Mouse (Mus musculus) heart, postnatal 36 days (tissue): ENCODE results near the gene Cst3. TPM values are rescaled to one million over a fixed set of nuclear protein-coding genes. Genes with fewer than 3 reads are reported as not detected.
A peak's percentile ranks its signal among the peaks of the same experiment; 100 is the strongest.

Experiments
- DNase-seq, 2 experiments: peaks; one replicate each; pipeline ENCODE4 v3.0.0; 2021 to 2022
- intact Hi-C: fragments of 180-260 bp; cut with DNase I; formaldehyde crosslinking; loops from one replicate; pipeline ENCODE4 v1.15.1; 2025
- total RNA-seq, 2 experiments: library from RNA; stranded (reverse); gene quantifications; 2 replicates each; pipeline ENCODE4 v1.2.3; 2021

The Cst3 gene
- 1,000 to 10,000 TPM; 1,014 to 1,057 TPM for total RNA-seq

DNA sequence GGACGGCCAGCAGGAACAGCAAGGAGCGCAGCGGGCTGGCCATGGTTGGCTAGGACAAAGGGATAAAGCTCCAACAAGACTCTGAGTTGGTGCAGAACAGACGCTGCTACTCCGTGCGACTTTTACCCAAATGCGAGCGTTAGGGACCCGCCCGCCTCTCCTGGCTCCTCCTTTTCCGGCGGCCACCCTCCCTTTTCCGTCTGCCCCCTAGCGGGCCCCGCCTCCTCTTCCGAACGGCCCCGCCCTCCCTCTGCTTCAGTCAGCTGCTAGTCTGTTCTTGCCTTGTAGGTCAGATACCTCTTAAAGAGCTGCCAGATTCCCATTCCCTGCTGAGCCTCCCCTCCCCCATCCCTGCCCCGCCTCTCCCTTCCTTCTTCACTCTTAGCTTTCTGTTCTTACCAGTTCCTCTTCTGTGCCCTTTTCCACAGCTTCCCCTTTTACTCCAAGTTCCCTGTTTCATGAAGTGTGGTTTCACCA is at the start of gene Cst3:
TSS of gene Cst3 (minus strand) at position 358 of the 477 bp plus-strand sequence.
- DNase-seq, result peak; percentile 94 to 95
- intact Hi-C loops, result loop anchor here (2.0 to 10.0 kb wide), 4 partner anchors 15 to 1861 kb away; partner anchors contain the start of gene Xrn2

DNA sequence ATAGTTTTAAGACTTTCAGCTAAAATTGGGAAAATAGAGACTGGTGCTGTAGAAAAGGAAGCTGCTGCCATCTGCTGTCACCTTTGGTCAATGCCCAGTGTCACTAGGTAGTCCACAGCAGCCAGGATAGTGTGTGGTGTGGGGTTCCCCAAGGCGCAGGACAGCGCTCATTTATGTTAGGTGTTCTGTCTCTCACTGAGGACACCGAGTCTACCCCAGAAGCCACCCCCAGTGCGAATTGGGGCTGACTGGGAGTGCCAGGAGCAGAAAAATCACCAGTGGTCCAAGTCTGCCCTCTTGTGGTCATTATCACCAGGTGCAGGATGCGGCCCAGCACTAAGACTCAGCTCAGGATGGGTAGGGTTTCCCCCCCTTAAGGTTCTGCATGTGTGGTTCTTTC is 26.8 kb upstream of the Cst3 start:
- intact Hi-C loops, result loop anchor here (1.0 to 5.0 kb wide), 4 partner anchors 27 to 220 kb away; partner anchors contain the start of genes Cst3 and Gzf1
- DNase-seq, result peak; percentile 79

DNA sequence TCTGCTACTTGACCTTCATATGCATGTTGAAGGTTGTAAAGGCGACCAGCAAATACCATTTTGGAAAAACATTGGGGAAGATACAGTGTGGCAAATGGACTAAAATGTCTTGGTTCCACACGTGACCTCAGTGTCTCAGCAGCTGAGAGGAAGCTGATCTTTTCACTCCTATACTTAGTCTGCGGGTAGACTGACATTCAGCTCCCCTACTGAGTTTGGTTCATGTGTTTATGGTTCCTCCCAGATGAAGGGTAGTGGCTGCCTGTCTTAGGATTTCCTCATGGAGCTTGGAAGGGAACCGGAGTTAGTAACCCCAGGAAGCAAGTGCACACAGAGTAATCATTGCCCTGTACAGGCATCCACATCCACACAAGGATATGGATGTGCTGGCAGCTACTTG is 24.8 kb upstream of the Cst3 start:
- DNase-seq, result no peak
- intact Hi-C loops, result loop anchor here (5.0 kb wide), 1 partner anchor 218 kb away; the partner anchor contains the start of gene Gzf1

DNA sequence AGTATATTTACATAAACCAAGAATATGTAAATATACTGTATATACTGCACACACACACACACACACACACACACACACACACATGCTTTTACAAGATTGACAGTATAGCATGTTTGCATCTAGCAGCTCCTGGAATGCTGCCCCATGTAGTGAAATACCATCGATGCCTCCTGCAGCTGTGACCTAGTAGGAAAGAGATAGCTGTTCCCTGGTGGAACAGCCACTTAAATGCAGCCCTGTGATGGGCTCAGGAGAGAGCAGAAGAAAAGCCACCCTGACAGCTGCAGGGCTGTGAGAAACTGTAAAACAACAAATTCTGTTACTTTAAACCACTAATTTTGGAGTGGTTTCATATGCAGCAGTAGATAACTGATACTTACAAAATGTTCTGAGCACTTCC is 20.7 kb upstream of the Cst3 start:
- intact Hi-C loops, result no loop called here
- DNase-seq, result no peak

DNA sequence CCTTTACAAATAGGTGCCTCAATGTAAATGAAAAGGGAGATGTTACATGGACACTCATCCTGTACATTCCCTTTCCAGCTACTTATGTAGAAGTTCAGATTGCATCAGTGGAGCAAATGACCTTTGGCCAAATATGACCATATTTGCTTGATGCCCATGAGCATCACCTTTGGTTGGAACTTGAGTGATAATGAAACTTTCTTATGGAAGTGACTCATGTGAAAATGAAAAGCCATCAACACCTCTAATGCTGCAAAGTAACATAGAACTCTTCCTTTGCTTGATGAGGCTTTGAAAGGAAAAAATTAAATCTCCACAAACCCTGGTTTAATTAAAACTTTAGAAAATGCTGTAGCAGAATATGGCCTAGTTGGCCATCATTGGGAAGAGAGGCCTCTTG is 17.6 kb upstream of the Cst3 start:
- DNase-seq, result no peak
- intact Hi-C loops, result no loop called here

DNA sequence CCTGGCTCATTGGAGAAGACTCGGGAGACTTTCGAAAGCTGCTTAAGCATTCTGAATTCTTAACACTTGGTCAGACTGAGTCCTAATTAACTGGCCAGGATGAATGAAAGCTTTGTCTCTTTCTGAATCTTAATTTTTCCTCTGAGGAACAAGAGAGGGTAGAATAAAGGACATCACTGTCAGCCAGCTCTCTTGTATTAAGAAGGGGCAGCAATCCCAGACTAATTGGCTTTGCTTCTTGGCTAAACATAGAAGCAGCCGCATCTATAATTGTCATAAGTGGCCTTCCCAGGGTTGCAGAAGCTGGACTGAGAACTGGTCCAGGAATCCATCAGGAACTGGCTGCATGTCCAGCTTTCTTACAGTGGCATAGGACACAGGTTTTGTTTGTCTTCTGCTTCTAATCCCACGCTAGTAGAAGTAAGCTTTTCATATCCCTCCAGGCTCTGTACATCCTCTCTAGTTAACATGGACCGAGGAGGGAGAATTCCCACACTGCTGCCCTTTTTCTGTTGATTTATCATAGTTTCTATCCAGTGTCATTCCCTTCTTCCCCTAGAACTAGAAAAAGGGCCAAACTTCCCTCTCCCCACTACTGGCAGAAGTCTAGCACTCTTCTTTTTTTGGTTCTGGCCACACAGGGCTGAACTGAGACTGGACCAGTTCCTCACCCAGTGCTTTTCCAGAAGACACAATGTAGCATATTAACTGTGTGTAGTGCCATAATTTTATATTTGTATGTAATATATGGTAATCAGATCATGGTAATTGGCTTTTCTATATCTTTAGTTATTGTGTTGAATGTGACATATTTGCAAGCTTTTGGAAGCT is 14.7 kb upstream of the Cst3 start:
- intact Hi-C loops, result loop anchor here (2.0 kb wide), 1 partner anchor 15 kb away; the partner anchor contains the start of gene Cst3
- peak; percentile 26 to 52 for DNase-seq

DNA sequence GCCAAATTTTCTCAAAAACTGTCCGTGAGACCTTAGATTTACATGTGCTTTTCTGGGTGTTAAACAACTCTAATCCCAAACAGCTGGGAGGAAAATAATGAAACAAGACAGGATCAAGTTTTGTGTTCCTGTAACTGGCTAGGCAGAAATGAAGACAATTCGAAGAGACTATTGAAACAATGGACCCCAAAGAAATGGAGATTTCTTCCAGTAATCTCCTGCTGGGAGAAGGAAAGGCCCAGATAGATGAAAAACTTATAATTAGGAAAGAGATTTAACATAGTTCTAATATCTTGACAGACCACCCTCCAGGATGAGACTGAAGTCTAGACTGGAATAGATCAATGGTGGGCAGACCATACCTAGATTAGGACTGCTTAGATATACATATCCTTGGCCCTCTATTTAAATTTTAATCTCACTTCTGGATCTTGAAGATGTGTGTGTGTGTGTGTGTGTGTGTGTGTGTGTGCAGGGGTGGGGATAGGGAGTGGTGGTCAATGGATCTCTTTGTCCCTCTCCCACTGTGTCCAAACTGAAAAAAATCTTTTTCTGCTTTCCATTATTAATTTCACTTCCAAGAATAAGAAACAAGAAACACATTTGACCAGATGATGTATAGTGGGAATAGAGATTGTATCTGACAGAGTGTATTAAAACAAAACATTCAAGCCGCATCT is 14.0 kb upstream of the Cst3 start:
- intact Hi-C loops, result loop anchor here (2.0 kb wide), 1 partner anchor 15 kb away; the partner anchor contains the start of gene Cst3
- DNase-seq, result no peak

DNA sequence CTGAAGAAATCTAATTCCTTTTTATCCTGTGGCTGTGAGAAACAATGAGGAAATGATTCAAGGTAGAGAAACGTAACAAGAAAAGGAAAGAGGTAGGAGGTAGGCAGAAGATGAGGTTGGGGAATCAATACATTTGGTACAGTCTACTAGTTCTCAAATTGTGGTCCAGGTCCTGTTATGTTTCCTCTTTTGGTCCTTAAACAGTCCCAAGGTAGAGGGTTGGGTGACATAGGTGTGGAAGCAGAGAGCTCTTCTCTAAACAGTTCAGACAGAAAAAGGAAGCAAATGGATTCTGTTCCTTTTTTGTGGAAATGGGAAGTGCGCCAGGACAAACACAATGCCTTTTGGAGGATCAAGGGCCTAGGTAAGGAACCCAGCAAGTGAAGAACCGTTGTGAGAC is 13.4 kb upstream of the Cst3 start:
- intact Hi-C loops, result no loop called here

DNA sequence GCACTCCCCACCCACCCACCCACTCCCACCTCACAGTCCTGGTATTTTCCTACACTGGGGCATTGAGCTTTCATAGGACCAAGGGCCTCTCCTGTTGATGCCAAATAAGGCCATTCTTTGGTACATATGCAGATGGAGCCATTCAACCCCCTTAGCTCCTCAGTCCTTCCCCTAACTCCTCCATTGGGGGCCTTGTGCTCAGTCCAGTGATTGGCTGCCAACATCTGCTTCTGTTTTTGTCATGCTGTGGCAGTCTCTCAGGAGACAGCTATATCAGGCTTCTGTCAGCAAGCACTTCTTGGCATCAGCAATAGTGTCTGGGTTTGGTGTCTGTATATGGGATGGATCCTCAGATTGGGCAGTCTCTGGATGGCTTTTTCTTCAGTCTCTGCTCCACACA is 9.2 kb upstream of the Cst3 start:
- DNase-seq, result no peak
- intact Hi-C loops, result no loop called here

More for the DNA sequence above, 13.4 kb upstream of the Cst3 start:
- no peak for DNase-seq

DNA sequence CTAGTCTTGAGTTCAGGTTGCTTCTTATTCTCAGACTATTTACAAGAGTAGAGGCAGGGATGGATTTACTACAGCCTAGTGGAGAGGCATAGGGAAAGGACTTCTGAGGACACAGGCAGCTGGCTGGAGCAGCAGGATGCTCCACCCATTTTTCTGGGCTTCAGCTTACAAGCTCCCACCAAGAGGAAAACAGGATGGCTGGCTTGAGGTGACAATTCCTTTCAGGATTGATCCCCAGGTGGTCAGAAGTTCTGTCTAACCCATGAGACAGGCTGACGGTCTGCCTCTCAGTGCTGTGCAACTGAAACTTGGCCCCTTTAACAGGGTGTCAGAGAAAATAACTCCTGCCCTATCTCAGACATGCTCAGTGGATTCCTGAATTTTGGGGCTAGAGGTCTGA is 3.7 kb upstream of the Cst3 start:
- peak in 1 of 2 experiments; percentile 56 for DNase-seq
- intact Hi-C loops, result loop anchor here (10.0 kb wide), 1 partner anchor 1864 kb away; the partner anchor contains the start of gene Xrn2

DNA sequence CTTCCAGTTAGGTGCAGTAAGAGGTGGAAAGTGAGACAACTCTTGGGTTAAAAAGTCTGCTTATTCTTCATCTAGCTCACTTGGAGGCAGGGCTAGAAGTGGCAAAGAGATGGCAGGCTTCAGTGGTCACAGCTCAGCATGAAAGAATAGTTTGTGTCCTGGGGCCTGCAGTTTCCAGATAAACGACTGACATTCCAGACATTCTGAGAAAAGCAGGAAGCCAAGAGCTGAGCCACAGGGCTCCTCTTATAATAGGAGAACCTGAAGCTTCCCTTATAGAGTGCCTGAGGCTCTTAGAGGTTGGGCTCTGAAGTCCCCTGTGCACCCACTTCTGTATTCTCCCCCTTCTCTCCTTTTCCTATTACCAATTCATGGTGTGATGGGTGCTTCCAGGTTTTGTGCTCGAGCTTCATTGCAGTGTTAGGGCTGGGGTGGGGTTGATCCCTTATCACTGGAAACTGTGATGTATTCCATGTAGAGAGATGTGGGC is 3.2 kb upstream of the Cst3 start:
- intact Hi-C loops, result loop anchor here (10.0 kb wide), 1 partner anchor 1864 kb away; the partner anchor contains the start of gene Xrn2

DNA sequence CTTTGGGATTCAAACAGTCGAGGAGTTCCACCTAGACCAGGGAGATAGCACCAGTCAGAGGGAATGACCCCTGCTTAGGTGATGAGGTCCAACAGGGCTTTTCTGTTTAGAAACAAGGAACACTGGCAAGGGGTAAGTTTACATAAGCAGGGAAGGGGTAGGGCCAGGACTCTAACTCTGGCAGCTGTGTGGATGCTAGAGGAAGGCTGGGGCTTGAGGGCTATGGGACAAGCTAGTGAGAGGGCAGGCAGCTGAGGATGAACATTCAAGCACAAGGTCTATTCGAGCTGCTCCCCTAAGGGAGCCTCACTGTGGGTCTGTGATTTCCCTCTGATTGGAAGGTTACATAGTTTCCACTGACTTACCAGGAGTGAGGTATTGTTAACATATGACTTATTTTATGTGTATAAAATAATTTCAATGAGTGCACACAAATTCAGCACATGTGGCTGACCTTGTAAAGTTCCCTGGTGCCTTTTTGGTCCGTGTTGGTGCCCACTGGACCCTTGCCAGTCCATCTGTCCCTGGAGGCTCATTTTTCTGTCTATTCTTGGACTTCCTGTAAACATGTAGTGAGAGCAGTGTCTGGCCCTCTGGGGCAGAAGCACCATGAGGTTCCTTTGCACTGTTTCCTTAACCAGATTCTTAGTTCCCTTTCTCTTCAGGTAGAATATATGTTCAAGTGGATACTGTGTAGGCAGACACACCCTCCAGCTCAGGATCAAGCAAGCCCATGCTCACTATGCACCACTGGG is 1.7 kb upstream of the Cst3 start:
- DNase-seq, result peak; percentile 66 to 68
- intact Hi-C loops, result loop anchor here (10.0 kb wide), 1 partner anchor 1862 kb away; the partner anchor contains the start of gene Xrn2

More for the DNA sequence above, 3.2 kb upstream of the Cst3 start:
- DNase-seq, result no peak

DNA sequence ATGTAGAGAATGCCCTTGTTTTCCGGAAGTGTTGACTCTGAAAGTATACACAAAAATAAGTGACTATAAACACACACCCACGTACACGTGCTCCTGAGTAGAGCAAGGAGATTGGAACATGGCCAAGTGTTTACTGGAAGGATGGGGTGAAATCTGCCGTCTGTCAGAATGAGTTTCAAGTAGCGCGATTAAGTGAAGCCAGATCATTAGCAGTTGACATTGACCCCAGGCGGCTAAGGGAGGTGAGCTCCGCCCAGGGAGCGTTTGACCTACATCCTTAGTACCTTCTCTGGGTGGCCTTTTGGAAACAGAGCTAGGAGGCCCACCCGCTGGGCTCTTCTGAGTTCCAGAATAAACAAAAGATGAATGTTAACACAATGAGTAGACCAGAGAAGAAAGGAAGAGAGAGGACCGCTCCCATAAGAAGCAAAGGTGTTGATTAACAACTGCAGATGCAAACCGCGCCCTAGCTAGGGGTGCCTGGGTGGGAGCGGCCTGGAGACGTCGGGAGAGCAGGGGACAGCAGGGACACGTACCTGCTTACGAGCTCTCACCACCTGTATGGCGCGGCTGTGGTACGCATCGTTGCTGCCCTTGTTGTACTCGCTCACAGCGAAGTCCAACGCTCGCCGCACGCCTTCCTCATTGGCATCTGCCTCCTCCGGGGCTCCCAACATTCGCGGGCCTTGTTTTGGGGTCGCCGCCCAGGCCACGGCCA is 716 bp downstream of the Cst3 start:
- DNase-seq, result no peak
- intact Hi-C loops, result loop anchor here (2.0 to 10.0 kb wide), 4 partner anchors 16 to 1860 kb away; partner anchors contain the start of gene Xrn2

DNA sequence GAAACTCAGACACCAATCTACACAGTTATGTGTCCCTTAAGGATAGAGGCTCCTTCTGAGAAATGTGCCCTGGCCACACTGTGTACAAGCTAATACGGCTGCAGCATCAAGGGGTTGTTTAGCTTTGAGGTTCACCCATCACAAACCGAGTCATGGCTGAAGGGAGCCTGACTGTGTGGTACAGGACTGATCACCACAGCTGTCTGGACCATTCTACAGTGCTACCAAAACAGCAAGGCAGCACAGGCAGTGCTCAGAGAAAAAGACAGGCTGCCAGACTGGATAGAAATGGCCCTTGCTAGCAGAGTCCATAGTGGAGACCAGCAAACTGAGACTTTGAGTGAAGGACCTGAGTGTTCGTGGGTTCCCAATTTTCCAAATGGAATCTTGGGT is 1.3 kb downstream of the Cst3 start:
- intact Hi-C loops, result loop anchor here (2.0 to 10.0 kb wide), 4 partner anchors 17 to 1859 kb away; partner anchors contain the start of gene Xrn2

DNA sequence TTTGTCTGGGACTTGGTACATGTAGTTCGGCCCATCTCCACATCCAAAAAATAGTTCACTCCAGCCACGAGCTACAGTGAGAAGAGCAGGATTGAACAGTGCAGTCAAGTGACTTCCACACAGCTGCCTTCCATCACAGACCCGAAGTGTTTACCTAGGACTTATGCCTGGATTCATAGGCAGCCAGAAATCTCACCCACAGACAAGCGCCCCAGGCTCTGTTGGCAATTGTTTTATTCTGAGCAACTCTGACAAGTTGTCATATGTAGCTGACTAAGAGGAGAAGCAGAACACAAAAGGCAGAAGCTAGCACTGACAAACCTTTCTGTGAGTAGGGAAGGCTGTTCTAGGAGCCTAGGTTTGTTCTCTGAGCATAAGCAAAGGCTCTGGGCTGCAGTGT is 2.6 kb downstream of the Cst3 start:
- no peak for DNase-seq
- intact Hi-C loops, result loop anchor here (1.0 to 10.0 kb wide), 2 partner anchors 22 to 1858 kb away; partner anchors contain the start of gene Xrn2

More for the DNA sequence above, 1.3 kb downstream of the Cst3 start:
- no peak for DNase-seq

DNA sequence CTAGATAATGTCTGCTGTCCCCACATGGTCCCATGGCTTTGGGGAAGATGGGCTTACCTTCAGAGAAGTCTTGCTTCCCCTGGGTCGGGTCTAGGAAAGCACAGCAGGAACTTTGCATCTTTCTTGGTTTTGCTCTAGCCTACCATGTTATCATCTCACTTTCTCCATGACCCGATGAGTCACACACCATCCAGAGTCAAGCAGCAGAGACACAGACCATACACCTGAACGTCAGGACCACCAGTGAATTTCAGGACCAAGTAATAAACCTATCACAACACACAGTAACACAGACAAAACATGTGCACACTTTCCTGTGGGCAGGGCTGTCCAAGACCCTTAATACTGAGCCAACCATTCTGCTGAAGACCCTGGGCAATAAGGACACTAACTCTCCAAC is 5.0 kb downstream of the Cst3 start:
- intact Hi-C loops, result loop anchor here (10.0 kb wide), 1 partner anchor 1856 kb away; the partner anchor contains the start of gene Xrn2
- no peak for DNase-seq

DNA sequence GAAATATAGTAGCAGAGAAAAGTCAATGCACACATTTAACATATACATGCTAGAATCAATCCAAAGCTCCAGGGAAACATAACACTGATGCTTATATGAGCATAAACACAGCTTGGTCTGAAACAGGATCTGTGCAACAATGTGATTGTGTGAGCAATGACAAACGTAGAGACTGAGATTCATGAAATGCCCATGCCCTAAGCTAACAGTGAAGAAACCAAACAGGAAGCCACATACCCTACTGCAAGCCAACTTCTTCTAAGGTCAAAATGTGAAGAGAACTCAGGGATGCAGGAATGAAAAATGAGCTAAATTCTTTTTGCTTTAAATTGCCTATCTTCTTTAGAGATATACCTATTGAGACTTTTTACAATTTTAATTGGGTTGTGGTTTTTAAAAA is 6.5 kb downstream of the Cst3 start:
- intact Hi-C loops, result no loop called here
- no peak for DNase-seq

DNA sequence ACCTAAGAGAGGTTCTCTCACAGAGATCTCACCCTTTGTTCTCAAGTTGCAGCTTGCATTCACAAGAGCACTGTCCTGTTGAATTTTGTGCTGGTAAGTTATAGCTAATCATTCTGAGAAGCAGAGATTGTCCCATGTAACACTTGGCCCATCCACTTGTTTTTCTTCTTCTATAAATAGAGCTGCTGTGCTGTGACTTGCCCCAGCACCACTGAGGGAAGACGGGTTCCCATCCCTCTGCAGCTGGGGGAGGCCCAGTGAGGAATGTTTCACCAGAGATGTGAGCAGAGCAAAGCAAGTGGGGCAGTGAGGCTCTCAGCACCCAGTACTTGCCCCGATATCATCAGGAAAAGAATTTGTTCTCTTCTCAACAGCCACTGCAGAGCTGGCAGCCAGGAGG is 10.5 kb downstream of the Cst3 start, which contains the start of gene 9230104L09Rik:
TSS of gene 9230104L09Rik (minus strand) at position 73 of the 400 bp plus-strand sequence.
- DNase-seq, result no peak
- intact Hi-C loops, result no loop called here

DNA sequence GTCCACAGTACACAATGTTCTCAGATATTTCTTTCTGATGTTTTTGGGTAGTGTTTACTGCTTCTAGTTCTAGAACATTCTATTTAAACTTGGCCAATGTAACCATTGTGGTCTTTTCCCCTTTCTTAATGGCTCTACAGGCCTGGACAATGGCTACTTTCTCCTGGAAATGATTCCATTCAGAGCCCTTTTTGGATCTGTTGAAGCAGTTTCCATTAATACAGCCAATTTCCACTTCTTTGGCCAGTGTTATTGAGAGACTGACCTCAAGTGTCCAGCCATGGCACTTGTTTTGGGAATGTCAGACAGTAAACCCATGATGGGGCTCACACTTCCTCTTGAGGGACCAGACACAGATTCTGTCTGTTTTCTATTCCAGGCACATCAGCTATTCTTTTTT is 13.8 kb downstream of the Cst3 start:
- no peak for DNase-seq
- intact Hi-C loops, result no loop called here
